Mouse (Mus musculus) MEL (cell line): Measurements from ENCODE around the gene Ksr1. TPM values are rescaled to one million over a fixed set of nuclear protein-coding genes. Genes with fewer than 3 reads are reported as not detected.

Experiments used
- DNase-seq: peaks from one replicate; pipeline ENCODE4 v3.0.0; 2011; ENCODE audit warnings: low read depth, low spot score
- H3K27ac ChIP-seq: 2 replicates; pipeline ENCODE4 v1.5.1; 2012; ENCODE audit warnings: low read depth, mild to moderate bottlenecking, control low read depth, low read length, moderate library complexity; ENCODE audit not compliant: control insufficient read depth
- H3K27me3 ChIP-seq, 2 experiments: fragments of 150-350 bp in 1 of 2; sonication (generic) in 1 of 2; 2 replicates each; pipeline ENCODE4 v1.6.1; 2012; ENCODE audit warnings: low read length in 2 of 2, mild to moderate bottlenecking in 2 of 2, improper control_type of control experiment in 1 of 2, moderate library complexity in 1 of 2; ENCODE audit not compliant: insufficient read depth in 2 of 2, control insufficient read depth in 1 of 2
- H3K36me3 ChIP-seq, 2 experiments: 2 replicates each; pipeline ENCODE4 v1.6.1; 2012 to 2014; ENCODE audit warnings: low read length in 2 of 2, improper control_type of control experiment in 1 of 2, inconsistent platforms in 1 of 2, mild to moderate bottlenecking in 1 of 2; ENCODE audit not compliant: insufficient read depth in 2 of 2, control insufficient read depth in 1 of 2
- H3K4me1 ChIP-seq, 2 experiments: fragments of 150-350 bp in 1 of 2; sonication (generic) in 1 of 2; 2 replicates each; pipeline ENCODE4 v1.6.1; 2012; ENCODE audit warnings: low read length in 2 of 2, improper control_type of control experiment in 1 of 2, mild to moderate bottlenecking in 1 of 2; ENCODE audit not compliant: insufficient read depth in 2 of 2, control insufficient read depth in 1 of 2
- H3K4me3 ChIP-seq, 2 experiments: fragments of 150-350 bp in 1 of 2; sonication (generic) in 1 of 2; 2 replicates each; pipeline ENCODE4 v1.5.1; 2012; ENCODE audit warnings: low read depth in 2 of 2, low read length in 2 of 2, mild to moderate bottlenecking in 2 of 2, moderate library complexity in 2 of 2, control low read depth in 1 of 2, improper control_type of control experiment in 1 of 2; ENCODE audit not compliant: control insufficient read depth in 1 of 2, insufficient read depth in 1 of 2
- H3K79me2 ChIP-seq: 2 replicates; pipeline ENCODE4 v1.6.1; 2012; ENCODE audit warnings: mild to moderate bottlenecking, low read length, moderate library complexity; ENCODE audit not compliant: control insufficient read depth, poor library complexity, insufficient read depth
- H3K9ac ChIP-seq: 2 replicates; pipeline ENCODE4 v1.6.1; 2012; ENCODE audit warnings: low read depth, mild to moderate bottlenecking, control low read depth, low read length, moderate library complexity; ENCODE audit not compliant: control insufficient read depth, poor library complexity, severe bottlenecking
- H3K9me3 ChIP-seq: fragments of 150-350 bp; sonication (generic); replicated peaks from 2 replicates; pipeline ENCODE4 v1.6.1; 2012; ENCODE audit warnings: mild to moderate bottlenecking, low read length, improper control_type of control experiment, moderate library complexity; ENCODE audit not compliant: insufficient read depth
- CHD1 ChIP-seq: IDR thresholded peaks from 2 replicates; pipeline ENCODE4 v1.6.1; 2012; ENCODE audit warnings: low read depth, mild to moderate bottlenecking, inconsistent platforms, low read length, improper control_type of control experiment
- CTCF ChIP-seq, 3 experiments: IDR thresholded peaks in 2 of 3; conservative IDR thresholded peaks in 1 of 3; 2 replicates each; pipeline ENCODE4 v1.5.1; 2011 to 2012; ENCODE audit warnings: low read length in 3 of 3, low read depth in 2 of 3, mild to moderate bottlenecking in 2 of 3, improper control_type of control experiment in 1 of 3, inconsistent platforms in 1 of 3, mixed read lengths in 1 of 3, moderate library complexity in 1 of 3; ENCODE audit not compliant: control insufficient read depth in 1 of 3, insufficient read depth in 1 of 3, poor library complexity in 1 of 3, severe bottlenecking in 1 of 3
- E2F4 ChIP-seq: IDR thresholded peaks from 2 replicates; pipeline ENCODE4 v1.6.1; 2011; ENCODE audit warnings: low read depth, low read length, improper control_type of control experiment, borderline replicate concordance
- ELF1 ChIP-seq: IDR thresholded peaks from 2 replicates; pipeline ENCODE4 v1.6.1; 2014; ENCODE audit warnings: low read depth, mild to moderate bottlenecking, inconsistent platforms, low read length, improper control_type of control experiment, moderate library complexity
- EP300 ChIP-seq, 2 experiments: IDR thresholded peaks; 2 replicates each; pipeline ENCODE4 v1.6.1; 2011; ENCODE audit warnings: improper control_type of control experiment in 2 of 2, low read length in 2 of 2, low read depth in 1 of 2, mild to moderate bottlenecking in 1 of 2
- ETS1 ChIP-seq: IDR thresholded peaks from 2 replicates; pipeline ENCODE4 v1.6.1; 2012; ENCODE audit warnings: low read depth, mild to moderate bottlenecking, inconsistent platforms, low read length, improper control_type of control experiment, moderate library complexity
- GABPA ChIP-seq: IDR thresholded peaks from 2 replicates; pipeline ENCODE4 v1.6.1; 2012; ENCODE audit warnings: low read depth, mild to moderate bottlenecking, inconsistent platforms, low read length, improper control_type of control experiment, moderate library complexity
- HCFC1 ChIP-seq: IDR thresholded peaks from 2 replicates; pipeline ENCODE4 v1.6.1; 2012; ENCODE audit warnings: low read depth, mild to moderate bottlenecking, inconsistent platforms, low read length, improper control_type of control experiment, moderate library complexity
- JUND ChIP-seq: IDR thresholded peaks from 2 replicates; pipeline ENCODE4 v1.6.1; 2011; ENCODE audit warnings: low read depth, mild to moderate bottlenecking, improper control_type of control experiment, low read length
- MAZ ChIP-seq: IDR thresholded peaks from 2 replicates; pipeline ENCODE4 v1.6.1; 2012; ENCODE audit warnings: low read depth, mild to moderate bottlenecking, inconsistent platforms, low read length, improper control_type of control experiment
- MEF2A ChIP-seq: IDR thresholded peaks from 2 replicates; pipeline ENCODE4 v1.6.1; 2014; ENCODE audit warnings: low read depth, mild to moderate bottlenecking, inconsistent platforms, low read length, improper control_type of control experiment; ENCODE audit not compliant: poor library complexity, insufficient replicate concordance, severe bottlenecking; ENCODE audit errors: extremely low read depth
- MXI1 ChIP-seq: IDR thresholded peaks from 2 replicates; pipeline ENCODE4 v1.6.1; 2011; ENCODE audit warnings: mild to moderate bottlenecking, low read depth, low read length, improper control_type of control experiment
- MYB ChIP-seq: IDR thresholded peaks from 2 replicates; pipeline ENCODE4 v1.6.1; 2011; ENCODE audit warnings: mild to moderate bottlenecking, low read depth, low read length, improper control_type of control experiment
- MYC ChIP-seq: IDR thresholded peaks from 2 replicates; pipeline ENCODE4 v1.6.1; 2011; ENCODE audit warnings: low read depth, mild to moderate bottlenecking, low read length, improper control_type of control experiment, moderate library complexity
- NRF1 ChIP-seq: IDR thresholded peaks from 2 replicates; pipeline ENCODE4 v1.6.1; 2014; ENCODE audit warnings: low read depth, mild to moderate bottlenecking, inconsistent platforms, low read length, improper control_type of control experiment, moderate library complexity; ENCODE audit not compliant: poor library complexity, insufficient read depth, severe bottlenecking
- POLR2A ChIP-seq, 2 experiments: IDR thresholded peaks; 2 replicates each; pipeline ENCODE4 v1.6.1; 2011 to 2012; ENCODE audit warnings: low read length in 2 of 2, mild to moderate bottlenecking in 2 of 2, control low read depth in 1 of 2, improper control_type of control experiment in 1 of 2, low read depth in 1 of 2, moderate library complexity in 1 of 2; ENCODE audit not compliant: control insufficient read depth in 1 of 2, insufficient read depth in 1 of 2, poor library complexity in 1 of 2
- POLR2AphosphoS2 ChIP-seq: IDR thresholded peaks from 2 replicates; pipeline ENCODE4 v1.6.1; 2011; ENCODE audit warnings: low read length, improper control_type of control experiment
- SMC3 ChIP-seq: IDR thresholded peaks from 2 replicates; pipeline ENCODE4 v1.6.1; 2011; ENCODE audit warnings: low read depth, low read length, improper control_type of control experiment
- TAL1 ChIP-seq: IDR thresholded peaks from 2 replicates; pipeline ENCODE4 v1.6.1; 2012; ENCODE audit warnings: mild to moderate bottlenecking, inconsistent platforms, low read length, moderate library complexity, mixed read lengths
- TBP ChIP-seq: IDR thresholded peaks from 2 replicates; pipeline ENCODE4 v1.8.0; 2011; ENCODE audit warnings: low read depth, low read length, improper control_type of control experiment
- TCF12 ChIP-seq: IDR thresholded peaks from 2 replicates; pipeline ENCODE4 v1.6.1; 2014; ENCODE audit warnings: low read depth, mild to moderate bottlenecking, inconsistent platforms, low read length, improper control_type of control experiment, moderate library complexity
- USF2 ChIP-seq, 2 experiments: IDR thresholded peaks; 2 replicates each; pipeline ENCODE4 v1.6.1; 2011 to 2012; ENCODE audit warnings: improper control_type of control experiment in 2 of 2, low read length in 2 of 2, borderline replicate concordance in 1 of 2, inconsistent platforms in 1 of 2, low read depth in 1 of 2, mild to moderate bottlenecking in 1 of 2; ENCODE audit not compliant: insufficient read depth in 1 of 2
- ZC3H11A ChIP-seq: IDR thresholded peaks from 2 replicates; pipeline ENCODE4 v1.6.1; 2012; ENCODE audit warnings: low read depth, mild to moderate bottlenecking, inconsistent platforms, low read length, improper control_type of control experiment
- ZKSCAN1 ChIP-seq: IDR thresholded peaks from 2 replicates; pipeline ENCODE4 v1.6.1; 2012; ENCODE audit warnings: low read depth, mild to moderate bottlenecking, inconsistent platforms, low read length, improper control_type of control experiment, moderate library complexity
- polyA plus RNA-seq, 2 experiments: library from polyadenylated mRNA; stranded (reverse) in 1 of 2; unstranded in 1 of 2; fragments of >175 nt in 1 of 2; fragments of >200 nt in 1 of 2; gene quantifications; 2 replicates each; pipeline versions ENCODE4 v1.2.1 to v1.2.4; 2012; ENCODE audit warnings: low replicate concordance in 2 of 2, low read depth in 1 of 2; ENCODE audit not compliant: insufficient read length in 2 of 2, insufficient read depth in 1 of 2, missing spikeins in 1 of 2
- total RNA-seq: library from RNA; depleted of rRNA; stranded (reverse); fragments of 300-350 nt; gene quantifications from 2 replicates; pipeline ENCODE4 v1.2.3, GENCODE M21; 2012

The Ksr1 gene
- total and polyA plus RNA-seq, 3 experiments = 9.7 to 18.4 TPM; not detected in 1

DNA sequence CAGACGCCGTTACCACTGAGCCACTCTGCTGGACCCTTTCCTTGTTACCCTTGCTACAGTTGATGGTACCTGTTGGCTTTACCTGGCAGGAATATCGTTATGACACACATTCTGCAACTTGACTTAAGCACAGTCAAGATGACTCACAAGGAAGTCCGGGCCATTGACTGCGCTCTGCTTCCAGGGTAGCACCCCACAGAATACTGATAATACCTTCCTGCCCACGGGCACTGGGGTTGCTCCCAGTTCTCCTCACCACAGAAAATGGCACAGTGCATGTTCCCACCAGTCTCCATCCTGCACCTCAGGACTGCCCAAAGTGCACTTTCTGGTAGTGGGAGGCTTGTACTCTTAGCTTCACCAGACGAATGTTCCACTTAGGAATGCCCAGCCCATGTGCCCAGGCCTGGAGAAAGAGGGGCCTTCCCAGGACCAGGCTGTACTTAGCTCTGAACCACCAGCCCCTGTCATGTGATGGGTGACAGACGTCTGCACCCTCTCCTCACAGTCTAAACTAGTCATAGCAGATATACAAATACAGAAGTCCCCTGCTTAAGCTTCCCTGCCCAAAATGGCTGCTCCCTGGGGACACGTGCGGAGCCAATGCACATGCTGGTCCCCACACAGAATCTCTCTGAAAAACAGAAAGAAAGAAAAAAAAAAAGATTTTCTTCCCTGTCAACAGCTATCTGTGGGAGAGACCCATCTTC is 52.1 kb downstream of the Ksr1 start:
- peaks cover 0 to 7% of the 10 kb centered on the region in 2 experiments; a peak in 2 of 4 replicates for H3K4me1 ChIP-seq
- H3K9me3 ChIP-seq = no peaks in the 10 kb centered on the region
- no peak overlapping the region for H3K27ac ChIP-seq
- no peak overlapping the region for H3K9ac ChIP-seq
- H3K36me3 ChIP-seq = no peaks in the 10 kb centered on the region; a peak in 1 of 4 replicates
- H3K27me3 ChIP-seq = no peaks in the 10 kb centered on the region
- DNase-seq = no peak
- no peak overlapping the region for H3K4me3 ChIP-seq
- H3K79me2 ChIP-seq = no peaks in the 10 kb centered on the region
- TF ChIP-seq E2F4 (no peak), TBP (no peak), ZC3H11A (no peak), MYB (no peak), ELF1 (no peak), EP300 (IDR thresholded peaks at IDR 0.05; ENCODE audit: low read depth in 1 of 2, low read length in 2 of 2) (no peak), POLR2A (IDR thresholded peaks at IDR 0.05; ENCODE audit: control insufficient read depth in 1 of 2, insufficient read depth in 1 of 2, low read depth in 1 of 2, low read length in 2 of 2, poor library complexity in 1 of 2) (no peak), ETS1 (no peak), TCF12 (no peak), MXI1 (no peak), MAZ (no peak), CTCF (IDR thresholded peaks at IDR 0.05 in 2 of 3, conservative IDR thresholded peaks at IDR 0.05 in 1 of 3; ENCODE audit: control insufficient read depth in 1 of 3, insufficient read depth in 1 of 3, low read depth in 2 of 3, low read length in 3 of 3, poor library complexity in 1 of 3, severe bottlenecking in 1 of 3) (no peak), TAL1 (no peak), SMC3 (no peak), USF2 (IDR thresholded peaks at IDR 0.05; ENCODE audit: borderline replicate concordance in 1 of 2, insufficient read depth in 1 of 2, low read depth in 1 of 2, low read length in 2 of 2) (no peak)

- TF ChIP-seq GABPA (no peak), POLR2AphosphoS2 (no peak), JUND (no peak), MEF2A (no peak), CHD1 (no peak), HCFC1 (no peak), ZKSCAN1 (no peak), EP300 (IDR thresholded peaks at IDR 0.05; ENCODE audit: low read depth in 1 of 2, low read length in 2 of 2) (no peak), MYC (no peak), MXI1 (no peak), NRF1 (no peak)
- H3K4me1 ChIP-seq = peaks cover 0 to 7% of the 10 kb centered on the region in 2 experiments; a peak in 2 of 4 replicates
- no peak overlapping the region for H3K4me3 ChIP-seq
- H3K9me3 ChIP-seq = no peaks in the 10 kb centered on the region
- no peaks in the 10 kb centered on the region for H3K79me2 ChIP-seq
- H3K27me3 ChIP-seq = no peaks in the 10 kb centered on the region
- no peak overlapping the region for H3K9ac ChIP-seq
- no peaks in the 10 kb centered on the region; a peak in 1 of 4 replicates for H3K36me3 ChIP-seq
- H3K27ac ChIP-seq = no peak overlapping the region
- DNase-seq = no peak
Observed at GRCm38 (mm10) chr11:79093386-79093906, 52.8 kb downstream of the Ksr1 start.
